In genomic region chr10:71300161-71300560, GRCm38 (mm10) we compare ENCODE assay signal across 16 mouse cellular contexts. TPM values are rescaled to one million over a fixed set of nuclear protein-coding genes. Genes with fewer than 3 reads are reported as not detected.
DNase-seq lines count a peak whose midpoint lies in the region.
"Had no signal": no experiment of that assay in that cellular context is flagged by ENCODE, and none has a peak within 500 bp of the region (broad histone marks: within the 10 kb centered on the region; RNA-seq: fewer than 3 reads in every experiment).

No protein-coding gene starts in this region.

- intact Hi-C loops in left cerebral cortex, postnatal 25 days (cut with DNase I), result no loop called here

- peak; percentile 73 for DNase-seq in brain, adult 2 months (ENCODE audit: low read depth, low spot score)
- peak; percentile 58 to 64 for DNase-seq in cerebellum, adult 18-20 months
- peak; percentile 56 to 63 for DNase-seq in cerebellum, postnatal 14 days
- DNase-seq in thymus, postnatal 0 days (ENCODE audit: low spot score), result peak; percentile 16
- DNase-seq in right cerebral cortex, adult 2 months (ENCODE audit: low spot score in 2 of 2), result no peak
- no peak for DNase-seq in left cerebral cortex, postnatal 25 days (ENCODE audit: low spot score in 2 of 2)
- DNase-seq in left cerebral cortex, adult 8-10 months (ENCODE audit: low spot score in 2 of 2), result no peak
- DNase-seq: adrenal gland, postnatal 25 days; B cell, adult 2 months; gastrocnemius, adult 2 months; heart, postnatal 4 days; kidney, adult 9 months; kidney, postnatal 25 days; layer of hippocampus, adult 9-11 months; left cerebral cortex, postnatal 4 days; lung, embryonic 14.5 days had no signal

RNA-seq across cellular contexts. Expression of gene Ube2d1, which starts 15.1 kb away (rescaled TPM):
- polyA plus RNA-seq in thymus, postnatal 0 days (2015; fragmentation: Nextera tagmentation; extraction: Ambion mirVana), result 36.9 and 44.3 TPM in 2 replicates
- total RNA-seq in left cerebral cortex, postnatal 25 days (2021), result 10 to 100 TPM; 51.3 to 56.1 TPM
- total RNA-seq in left cerebral cortex, adult 8-10 months (2022), result 10 to 100 TPM; 44.2 to 53.7 (median 48.5) TPM

RNA-seq across cellular contexts. Expression of gene Cisd1, which starts 44.6 kb away (rescaled TPM):
- polyA plus RNA-seq in thymus, postnatal 0 days (2015; fragmentation: Nextera tagmentation; extraction: Ambion mirVana), result 143 and 149 TPM in 2 replicates
- 100 to 1,000 TPM; 133 TPM for total RNA-seq in left cerebral cortex, postnatal 25 days (2021)
- 100 to 1,000 TPM; 121 to 129 (median 127) TPM for total RNA-seq in left cerebral cortex, adult 8-10 months (2022)

RNA-seq across cellular contexts. Expression of gene Ipmk, which starts 47.4 kb away (rescaled TPM):
- 9.9 and 10.7 TPM in 2 replicates for polyA plus RNA-seq in thymus, postnatal 0 days (2015; fragmentation: Nextera tagmentation; extraction: Ambion mirVana)
- 10 to 100 TPM; 26.0 to 31.6 TPM for total RNA-seq in left cerebral cortex, postnatal 25 days (2021)
- total RNA-seq in left cerebral cortex, adult 8-10 months (2022), result 10 to 100 TPM; 25.8 to 31.7 (median 29.2) TPM

Comparison
In these comparisons a context has a peak if more than half of its experiments do, and no peak if none do; other contexts are left out.
1. DNase-seq: peak in brain, adult 2 months (single experiment), cerebellum, adult 18-20 months (2 of 2), cerebellum, postnatal 14 days (2 of 2) and thymus, postnatal 0 days (single experiment); none in right cerebral cortex, adult 2 months (0 of 2), left cerebral cortex, postnatal 25 days (0 of 2) and left cerebral cortex, adult 8-10 months (0 of 2).